Mouse (Mus musculus): ENCODE results near the gene Coq7. TPM values are rescaled to one million over a fixed set of nuclear protein-coding genes. Genes with fewer than 3 reads are reported as not detected.

Coq7 gene
- polyA plus RNA-seq, 1 experiment from 2014 or later: 116 TPM

GRCm38 (mm10) chr7:118544128-118544527, 11.0 kb upstream of the Coq7 start:
- ATAC-seq: no peak
- Histone ChIP-seq H3K4me3 (ENCODE audit: low read length) (no peak overlapping the region), H3K27ac (ENCODE audit: low read depth, low read length) (no peak overlapping the region), H3K4me1 (ENCODE audit: control insufficient read depth, insufficient read depth, low read depth, low read length) (no peaks in the 10 kb centered on the region), H3K36me3 (ENCODE audit: control insufficient read depth, insufficient read depth, low read length) (peaks cover 9% of the 10 kb centered on the region), H3K9me3 (ENCODE audit: control insufficient read depth, low read length) (no peaks in the 10 kb centered on the region), H3K4me2 (ENCODE audit: low read length) (no peak overlapping the region), H3K27me3 (replicated peaks; ENCODE audit: control insufficient read depth, insufficient read depth, low read length) (no peaks in the 10 kb centered on the region), H3K9ac (ENCODE audit: low read depth, low read length) (no peak overlapping the region)
- 90% methylated on average over 4 of the region's 4 CpGs for WGBS

GRCm38 (mm10) chr7:118535076-118535475, 1.9 kb upstream of the Coq7 start:
- Histone ChIP-seq H3K9ac (ENCODE audit: low read depth, low read length) (no peak overlapping the region), H3K9me3 (ENCODE audit: control insufficient read depth, low read length) (no peaks in the 10 kb centered on the region), H3K36me3 (ENCODE audit: control insufficient read depth, insufficient read depth, low read length) (peaks cover 9% of the 10 kb centered on the region), H3K27ac (ENCODE audit: low read depth, low read length) (no peak overlapping the region), H3K27me3 (replicated peaks; ENCODE audit: control insufficient read depth, insufficient read depth, low read length) (no peaks in the 10 kb centered on the region), H3K4me1 (ENCODE audit: control insufficient read depth, insufficient read depth, low read depth, low read length) (peaks cover 6% of the 10 kb centered on the region), H3K4me2 (ENCODE audit: low read length) (no peak overlapping the region), H3K4me3 (ENCODE audit: low read length) (no peak overlapping the region)
- 88% methylated on average over 4 of the region's 4 CpGs for WGBS
- no peak for ATAC-seq

DNA sequence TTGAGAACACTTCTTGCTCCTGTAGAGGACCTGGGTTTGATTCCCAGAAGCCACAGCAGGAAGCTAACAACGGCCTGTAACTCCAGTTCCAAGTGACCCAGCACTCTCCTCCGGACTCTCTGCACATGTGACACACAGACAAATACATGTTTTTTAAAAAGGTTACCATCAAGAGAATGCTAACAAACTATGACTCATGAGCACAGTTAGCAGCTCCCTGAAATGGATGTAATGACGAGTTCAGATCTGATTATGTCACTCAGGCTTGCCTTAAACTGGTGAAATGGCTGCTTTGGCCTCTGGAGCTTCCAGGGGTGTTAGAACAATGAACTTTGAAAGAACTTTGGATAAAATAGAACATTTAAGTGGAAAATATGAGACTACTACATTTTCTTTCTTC, 1.2 kb upstream of the Coq7 start:
- ATAC-seq: no peak
- H3K4me2 ChIP-seq (ENCODE audit: low read length): no peak overlapping the region
- 78% methylated on average over 3 of the region's 3 CpGs for WGBS
- no peaks in the 10 kb centered on the region for H3K27me3 ChIP-seq (replicated peaks; ENCODE audit: control insufficient read depth, insufficient read depth, low read length)
- H3K27ac ChIP-seq (ENCODE audit: low read depth, low read length): no peak overlapping the region
- no peaks in the 10 kb centered on the region for H3K9me3 ChIP-seq (ENCODE audit: control insufficient read depth, low read length)
- peaks cover 9% of the 10 kb centered on the region for H3K36me3 ChIP-seq (ENCODE audit: control insufficient read depth, insufficient read depth, low read length)
- no peak overlapping the region for H3K9ac ChIP-seq (ENCODE audit: low read depth, low read length)
- no peak overlapping the region for H3K4me3 ChIP-seq (ENCODE audit: low read length)
- peaks cover 6% of the 10 kb centered on the region for H3K4me1 ChIP-seq (ENCODE audit: control insufficient read depth, insufficient read depth, low read depth, low read length)

- Histone ChIP-seq H3K27me3 (replicated peaks; ENCODE audit: control insufficient read depth, insufficient read depth, low read length) (no peaks in the 10 kb centered on the region), H3K4me2 (ENCODE audit: low read length) (peak overlapping the region; percentile 75), H3K4me1 (ENCODE audit: control insufficient read depth, insufficient read depth, low read depth, low read length) (peaks cover 6% of the 10 kb centered on the region), H3K36me3 (ENCODE audit: control insufficient read depth, insufficient read depth, low read length) (peaks cover 2% of the 10 kb centered on the region; the same call in 1 of the 2 replicates), H3K4me3 (ENCODE audit: low read length) (peak overlapping the region; percentile 76), H3K27ac (ENCODE audit: low read depth, low read length) (peak overlapping the region; percentile 100), H3K9ac (ENCODE audit: low read depth, low read length) (peak overlapping the region; percentile 90), H3K9me3 (ENCODE audit: control insufficient read depth, low read length) (no peaks in the 10 kb centered on the region)
- ATAC-seq: peak; percentile 95
- WGBS: under 1% methylated on average over 36 of the region's 36 CpGs
Observed at GRCm38 (mm10) chr7:118532519-118533177, 508 bp downstream of the Coq7 start.

DNA sequence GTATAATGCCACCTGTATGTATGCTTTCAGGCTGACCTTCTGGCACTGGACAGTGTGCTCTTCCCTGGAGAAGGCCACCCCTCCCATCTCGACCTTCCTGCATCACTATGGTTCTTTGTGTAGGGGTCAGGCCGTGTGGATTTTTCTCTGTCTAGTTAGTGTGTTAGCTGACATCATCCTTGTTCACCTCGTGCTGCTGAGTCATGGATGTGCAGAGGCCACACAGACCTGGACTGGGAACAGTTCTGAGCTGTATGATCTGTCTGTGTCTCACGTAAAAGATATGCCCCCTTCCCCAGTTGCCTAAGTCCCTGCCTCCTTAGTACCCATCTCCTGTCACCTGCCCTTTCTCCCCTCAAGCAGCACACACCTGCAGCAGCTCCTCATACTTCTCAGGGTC, 6.2 kb downstream of the Coq7 start:
- no peak for ATAC-seq
- Histone ChIP-seq H3K27me3 (replicated peaks; ENCODE audit: control insufficient read depth, insufficient read depth, low read length) (no peaks in the 10 kb centered on the region), H3K27ac (ENCODE audit: low read depth, low read length) (no peak overlapping the region), H3K4me1 (ENCODE audit: control insufficient read depth, insufficient read depth, low read depth, low read length) (no peaks in the 10 kb centered on the region), H3K4me2 (ENCODE audit: low read length) (no peak overlapping the region), H3K4me3 (ENCODE audit: low read length) (no peak overlapping the region), H3K9me3 (ENCODE audit: control insufficient read depth, low read length) (no peaks in the 10 kb centered on the region), H3K9ac (ENCODE audit: low read depth, low read length) (no peak overlapping the region), H3K36me3 (ENCODE audit: control insufficient read depth, insufficient read depth, low read length) (peaks cover 7% of the 10 kb centered on the region; the same call in 1 of the 2 replicates)
- 90% methylated on average over 4 of the region's 4 CpGs for WGBS

DNA sequence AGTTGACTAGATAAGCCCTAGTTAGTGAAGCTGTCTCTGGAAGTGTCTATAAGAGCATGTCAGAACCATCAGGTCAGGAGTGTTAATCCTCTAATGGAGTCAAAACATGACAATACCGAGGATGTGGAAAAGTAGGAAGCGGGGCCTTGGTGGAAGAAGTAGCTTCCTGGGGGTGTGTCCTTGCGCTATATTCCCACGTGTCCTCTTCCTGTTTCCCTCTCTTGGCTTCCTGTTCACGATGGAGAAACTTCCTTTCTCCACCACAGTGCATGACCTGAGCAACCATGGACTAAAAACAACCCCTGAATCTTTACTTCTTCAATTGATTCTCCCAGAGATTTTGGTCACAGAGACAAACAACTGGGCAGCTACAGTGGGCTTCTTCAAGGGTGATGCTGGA, 11.1 kb downstream of the Coq7 start:
- H3K4me1 ChIP-seq (ENCODE audit: control insufficient read depth, insufficient read depth, low read depth, low read length): no peaks in the 10 kb centered on the region
- no peak overlapping the region for H3K4me3 ChIP-seq (ENCODE audit: low read length)
- WGBS: 82% methylated on average over 5 of the region's 5 CpGs
- ATAC-seq: no peak
- no peaks in the 10 kb centered on the region for H3K9me3 ChIP-seq (ENCODE audit: control insufficient read depth, low read length)
- no peak overlapping the region for H3K27ac ChIP-seq (ENCODE audit: low read depth, low read length)
- H3K27me3 ChIP-seq (replicated peaks; ENCODE audit: control insufficient read depth, insufficient read depth, low read length): no peaks in the 10 kb centered on the region
- no peak overlapping the region for H3K9ac ChIP-seq (ENCODE audit: low read depth, low read length)
- H3K4me2 ChIP-seq (ENCODE audit: low read length): no peak overlapping the region
- peaks cover 4% of the 10 kb centered on the region; the same call in 1 of the 2 replicates for H3K36me3 ChIP-seq (ENCODE audit: control insufficient read depth, insufficient read depth, low read length)

- Histone ChIP-seq H3K4me3 (ENCODE audit: low read length) (no peak overlapping the region), H3K9me3 (ENCODE audit: control insufficient read depth, low read length) (no peaks in the 10 kb centered on the region), H3K27me3 (replicated peaks; ENCODE audit: control insufficient read depth, insufficient read depth, low read length) (no peaks in the 10 kb centered on the region), H3K27ac (ENCODE audit: low read depth, low read length) (no peak overlapping the region), H3K4me1 (ENCODE audit: control insufficient read depth, insufficient read depth, low read depth, low read length) (no peaks in the 10 kb centered on the region), H3K36me3 (ENCODE audit: control insufficient read depth, insufficient read depth, low read length) (no peaks in the 10 kb centered on the region), H3K4me2 (ENCODE audit: low read length) (no peak overlapping the region), H3K9ac (ENCODE audit: low read depth, low read length) (no peak overlapping the region)
- WGBS: 83% methylated on average over 8 of the region's 8 CpGs
- no peak for ATAC-seq
Observed at GRCm38 (mm10) chr7:118519661-118520060, 13.5 kb downstream of the Coq7 start.

- peak; percentile 72 for ATAC-seq
- 3% methylated on average over 18 of the region's 18 CpGs for WGBS
- H3K4me2 ChIP-seq (ENCODE audit: low read length): peak overlapping the region; percentile 13; the same call in 1 of the 2 replicates
Observed at GRCm38 (mm10) chr7:118518687-118519086, 14.5 kb downstream of the Coq7 start.

DNA sequence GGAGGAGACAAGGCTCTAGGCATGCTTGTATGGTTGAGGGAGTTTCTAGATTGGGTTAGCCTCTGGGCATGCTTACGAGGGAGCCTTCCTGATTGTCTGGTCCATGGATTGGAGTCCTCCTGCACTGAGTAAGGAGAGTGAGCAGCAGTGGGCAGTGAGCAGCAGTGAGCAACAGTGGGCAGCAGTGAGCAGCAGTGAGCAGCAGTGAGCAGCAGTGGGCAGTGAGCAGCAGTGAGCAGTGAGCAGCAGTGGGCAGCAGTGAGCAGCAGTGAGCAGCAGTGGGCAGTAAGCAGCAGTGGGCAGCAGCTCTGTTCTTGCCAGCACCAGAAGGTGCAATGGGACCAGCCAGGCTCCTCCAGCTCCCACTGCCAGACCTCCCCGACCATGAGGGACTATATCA, 15.3 kb downstream of the Coq7 start:
- Histone ChIP-seq H3K27ac (ENCODE audit: low read depth, low read length) (no peak overlapping the region), H3K4me1 (ENCODE audit: control insufficient read depth, insufficient read depth, low read depth, low read length) (no peaks in the 10 kb centered on the region), H3K9ac (ENCODE audit: low read depth, low read length) (no peak overlapping the region), H3K36me3 (ENCODE audit: control insufficient read depth, insufficient read depth, low read length) (no peaks in the 10 kb centered on the region), H3K4me3 (ENCODE audit: low read length) (no peak overlapping the region), H3K4me2 (ENCODE audit: low read length) (no peak overlapping the region), H3K9me3 (ENCODE audit: control insufficient read depth, low read length) (no peaks in the 10 kb centered on the region), H3K27me3 (replicated peaks; ENCODE audit: control insufficient read depth, insufficient read depth, low read length) (no peaks in the 10 kb centered on the region)
- whole genome bisulfite sequencing: 74% methylated on average over 2 of the region's 2 CpGs
- no peak for ATAC-seq

More at GRCm38 (mm10) chr7:118518687-118519086, 14.5 kb downstream of the Coq7 start:
- Histone ChIP-seq H3K9me3 (ENCODE audit: control insufficient read depth, low read length) (no peaks in the 10 kb centered on the region), H3K27me3 (replicated peaks; ENCODE audit: control insufficient read depth, insufficient read depth, low read length) (no peaks in the 10 kb centered on the region), H3K4me3 (ENCODE audit: low read length) (no peak overlapping the region), H3K27ac (ENCODE audit: low read depth, low read length) (no peak overlapping the region), H3K4me1 (ENCODE audit: control insufficient read depth, insufficient read depth, low read depth, low read length) (no peaks in the 10 kb centered on the region), H3K36me3 (ENCODE audit: control insufficient read depth, insufficient read depth, low read length) (no peaks in the 10 kb centered on the region), H3K9ac (ENCODE audit: low read depth, low read length) (no peak overlapping the region)

Measured in hindbrain, embryonic 16.5 days (tissue).